Mouse (Mus musculus) limb, embryonic 10.5 days (tissue): ENCODE data around the gene Ppif. TPM values are rescaled to one million over a fixed set of nuclear protein-coding genes. Genes with fewer than 3 reads are reported as not detected.
A peak's percentile ranks its signal among the peaks of the same experiment; 100 is the strongest.

ENCODE experiments used
- DNase-seq: peaks from one replicate; pipeline ENCODE4 v3.0.0-alpha.2; 2017; ENCODE audit warnings: low spot score
- H3K27ac ChIP-seq: fragments of 300-500 bp; sonication (generic); 2 replicates; pipeline ENCODE4 v1.5.1; 2016; ENCODE audit warnings: mild to moderate bottlenecking
- H3K27me3 ChIP-seq: fragments of 300-500 bp; sonication (generic); 2 replicates; pipeline ENCODE4 v1.6.1; 2016; ENCODE audit warnings: low read depth, mild to moderate bottlenecking; ENCODE audit not compliant: poor library complexity, severe bottlenecking
- H3K36me3 ChIP-seq: fragments of 300-500 bp; sonication (generic); 2 replicates; pipeline ENCODE4 v1.6.1; 2016; ENCODE audit warnings: mild to moderate bottlenecking, moderate library complexity
- H3K4me1 ChIP-seq: fragments of 300-500 bp; sonication (generic); 2 replicates; pipeline ENCODE4 v1.6.1; 2016
- H3K4me3 ChIP-seq: fragments of 300-500 bp; sonication (generic); 2 replicates; pipeline ENCODE4 v1.5.1; 2016; ENCODE audit warnings: mild to moderate bottlenecking, moderate library complexity
- H3K9me3 ChIP-seq: fragments of 300-500 bp; sonication (generic); replicated peaks from 2 replicates; pipeline ENCODE4 v1.6.1; 2016; ENCODE audit warnings: mild to moderate bottlenecking
- WGBS: fragments of 180-500 bp; shearing (Covaris S2); methylation state at CpG from one replicate; pipeline ENCODE4 v1.1.7; 2016; 5-methylcytosine and 5-hydroxymethylcytosine counted together
- polyA plus RNA-seq: library from polyadenylated mRNA; unstranded; fragments of >200 nt; fragmentation: Nextera tagmentation; extraction: Ambion mirVana; gene quantifications from 2 replicates; pipeline ENCODE4 v1.2.1, GENCODE M21; 2016

Ppif gene
- polyA plus RNA-seq, 1 experiment from 2014 or later = 56.8 TPM

DNA sequence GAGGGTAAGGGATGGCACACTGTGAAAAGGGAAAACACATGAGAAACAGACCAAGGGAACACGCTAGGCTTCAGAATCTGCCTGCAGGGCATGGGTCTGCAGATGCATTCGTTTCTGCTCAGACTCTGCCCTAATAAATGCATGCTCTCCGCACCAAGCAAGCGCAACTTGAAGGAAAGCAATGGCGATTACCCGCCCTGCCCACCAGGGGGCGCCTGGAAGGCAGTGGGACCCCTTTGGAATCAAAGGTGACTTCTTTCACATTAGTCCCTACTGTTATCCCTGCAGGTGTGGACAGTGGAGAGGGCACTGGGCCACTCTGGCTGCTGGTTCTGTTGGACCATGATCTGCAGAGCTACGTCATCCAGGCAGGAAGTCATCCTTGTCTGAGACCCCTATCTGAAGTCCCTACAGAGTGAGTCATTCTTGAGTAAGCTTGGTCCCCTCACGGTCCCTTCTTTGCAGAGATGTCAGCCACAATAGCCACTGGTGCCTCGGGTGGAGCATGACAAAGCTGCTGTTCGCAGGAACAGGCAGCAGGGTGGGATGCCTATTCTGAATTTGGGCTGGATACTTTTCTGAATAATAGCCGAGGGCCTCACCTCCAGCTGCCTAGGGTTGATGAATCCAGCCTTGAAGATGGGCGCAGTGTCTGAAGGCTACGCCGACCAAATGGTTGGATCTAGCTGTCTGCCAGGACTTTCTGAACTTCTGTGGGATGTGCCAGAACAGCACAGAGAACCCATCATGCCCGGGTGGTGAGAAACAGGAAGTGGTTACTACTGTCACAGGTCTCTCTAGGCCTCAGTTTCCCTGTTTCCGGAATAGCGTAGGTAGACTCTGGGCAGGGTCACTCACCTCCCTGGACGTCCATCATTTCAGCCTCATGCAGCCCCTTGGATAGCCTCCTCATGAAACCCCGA is 32.5 kb downstream of the Ppif start:
- DNase-seq = peak; percentile 87
- Histone ChIP-seq H3K4me3 (no peak overlapping the region), H3K36me3 (peaks cover 2% of the 10 kb centered on the region; the same call in 1 of the 2 replicates), H3K4me1 (peaks cover 59% of the 10 kb centered on the region), H3K9me3 (no peaks in the 10 kb centered on the region), H3K27ac (peak overlapping the region; percentile 82), H3K27me3 (no peaks in the 10 kb centered on the region)
- WGBS = 47% methylated on average over 20 of the region's 20 CpGs

DNA sequence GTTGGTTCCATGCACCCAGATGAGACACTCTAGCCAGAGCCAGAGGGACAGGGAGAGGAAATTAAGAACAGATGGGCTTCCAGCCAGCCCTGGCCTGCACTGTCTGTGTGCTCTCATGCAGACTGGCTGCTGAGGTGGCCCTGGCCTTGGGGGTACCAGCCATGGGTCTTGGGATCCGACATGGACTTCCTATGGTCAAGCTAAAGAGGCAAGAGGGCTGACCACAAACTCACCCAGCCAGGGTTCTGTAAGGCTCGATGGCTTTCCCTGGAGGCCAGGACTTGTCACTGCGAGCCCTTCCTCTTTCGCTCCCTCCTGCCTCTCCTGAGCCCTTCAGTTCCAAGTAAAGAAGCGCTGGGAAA is 33.2 kb downstream of the Ppif start:
- peak overlapping the region; percentile 74 for H3K27ac ChIP-seq
- H3K36me3 ChIP-seq = no peaks in the 10 kb centered on the region
- 53% methylated on average over 5 of the region's 5 CpGs for WGBS
- H3K9me3 ChIP-seq = no peaks in the 10 kb centered on the region
- H3K4me1 ChIP-seq = peaks cover 52% of the 10 kb centered on the region
- DNase-seq = no peak
- no peaks in the 10 kb centered on the region for H3K27me3 ChIP-seq
- no peak overlapping the region for H3K4me3 ChIP-seq

DNA sequence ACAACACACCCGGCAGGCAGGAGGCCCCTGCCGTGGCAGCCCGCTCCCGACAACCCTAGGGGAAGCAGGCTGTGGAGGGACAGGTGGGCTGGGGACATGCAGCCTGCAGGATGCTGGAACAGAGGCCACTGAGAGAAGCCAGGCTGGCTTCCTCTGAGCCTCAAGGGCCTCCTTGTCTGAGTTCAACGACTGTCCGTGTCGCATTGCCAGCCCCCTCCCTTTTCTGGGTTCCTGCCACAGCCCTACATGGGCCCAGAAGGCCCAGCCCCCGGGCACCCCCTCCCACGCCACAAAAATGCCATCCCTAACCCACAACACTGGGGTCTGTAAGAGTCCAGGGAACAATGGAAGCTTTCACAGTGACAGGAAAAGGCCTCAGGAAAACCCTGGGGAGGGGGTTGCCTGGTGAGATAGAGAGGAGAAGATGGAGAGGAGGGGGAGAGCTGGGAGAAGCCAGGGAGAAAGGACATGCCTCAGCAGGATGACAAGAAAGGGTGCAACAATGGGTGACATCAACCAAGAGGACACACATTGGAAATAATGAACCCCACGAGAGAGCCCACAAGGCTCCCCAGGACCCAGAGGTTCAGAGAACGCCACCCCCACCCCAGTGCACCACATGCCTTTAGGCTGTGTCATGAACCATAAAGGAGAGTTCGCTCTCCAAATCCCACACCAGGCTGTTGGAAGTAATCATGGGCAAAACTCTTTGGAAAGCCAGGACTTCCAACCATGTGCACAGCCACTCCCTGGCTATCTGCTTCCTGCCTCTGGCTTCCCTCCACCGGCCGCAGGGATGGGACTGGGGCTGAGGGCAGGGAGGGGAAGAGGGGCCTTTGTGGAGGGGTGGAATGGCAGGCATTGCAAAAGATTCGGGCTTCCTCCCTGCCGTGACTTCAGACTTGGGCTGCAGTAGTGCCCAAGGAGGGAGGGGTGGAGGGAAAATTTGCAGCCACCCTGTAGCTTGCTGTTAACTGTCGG is 41.1 kb downstream of the Ppif start:
- H3K27ac ChIP-seq = peak overlapping the region; percentile 85
- H3K36me3 ChIP-seq = peaks cover 7% of the 10 kb centered on the region; the same call in 1 of the 2 replicates
- no peaks in the 10 kb centered on the region for H3K9me3 ChIP-seq
- H3K27me3 ChIP-seq = no peaks in the 10 kb centered on the region
- no peak overlapping the region; the same call in 1 of the 2 replicates for H3K4me3 ChIP-seq
- 41% methylated on average over 17 of the region's 17 CpGs for WGBS
- no peak for DNase-seq
- peaks cover 59% of the 10 kb centered on the region for H3K4me1 ChIP-seq

DNA sequence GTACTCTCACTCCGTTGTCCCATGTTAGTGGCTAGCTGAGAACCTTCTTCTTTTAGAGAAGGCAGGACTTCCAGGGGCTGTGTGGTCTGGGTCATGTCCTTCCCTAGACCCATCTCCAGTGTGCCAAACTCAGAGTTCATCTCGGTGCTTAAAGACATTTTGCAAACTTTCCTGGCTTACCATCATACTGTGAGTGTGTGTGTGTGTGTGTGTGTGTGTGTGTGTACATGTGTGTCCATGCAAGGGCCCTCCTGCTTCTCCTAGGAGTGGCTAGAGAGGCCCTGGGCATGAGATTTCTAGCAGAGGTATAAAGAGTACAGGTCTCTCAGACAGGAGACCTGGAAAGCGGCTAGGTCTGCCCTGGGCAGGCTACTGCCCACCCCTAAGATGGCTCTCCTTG is 42.2 kb downstream of the Ppif start:
- H3K4me1 ChIP-seq = peaks cover 70% of the 10 kb centered on the region
- no peaks in the 10 kb centered on the region for H3K27me3 ChIP-seq
- WGBS = 86% methylated on average over 3 of the region's 3 CpGs
- peaks cover 9% of the 10 kb centered on the region; the same call in 1 of the 2 replicates for H3K36me3 ChIP-seq
- DNase-seq = no peak
- H3K27ac ChIP-seq = peak overlapping the region; percentile 85
- H3K4me3 ChIP-seq = no peak overlapping the region
- no peaks in the 10 kb centered on the region for H3K9me3 ChIP-seq

DNA sequence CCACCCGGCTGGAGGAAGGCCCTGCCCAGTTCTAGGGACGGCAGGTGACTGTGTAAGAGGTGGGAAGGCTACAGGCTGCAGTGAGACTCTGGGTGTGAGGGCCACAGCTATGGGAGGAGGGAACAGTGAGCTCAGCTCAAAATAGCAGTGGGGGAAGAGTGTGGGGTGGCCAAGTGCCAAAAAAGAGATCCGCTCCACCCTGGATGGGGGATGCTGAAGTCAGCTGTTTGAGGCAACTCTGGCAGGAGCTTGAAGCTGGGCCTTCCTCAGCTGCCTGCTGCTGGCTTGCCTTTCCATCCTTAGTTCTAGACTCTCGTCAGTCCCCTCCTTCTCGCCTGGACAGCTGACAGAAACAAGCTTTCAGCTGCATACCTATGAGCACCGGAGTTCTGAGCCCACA is 42.6 kb downstream of the Ppif start:
- H3K27me3 ChIP-seq = no peaks in the 10 kb centered on the region
- no peak overlapping the region for H3K4me3 ChIP-seq
- H3K4me1 ChIP-seq = peaks cover 74% of the 10 kb centered on the region
- WGBS = 85% methylated on average over 6 of the region's 6 CpGs
- H3K9me3 ChIP-seq = no peaks in the 10 kb centered on the region
- H3K36me3 ChIP-seq = peaks cover 9% of the 10 kb centered on the region; the same call in 1 of the 2 replicates
- no peak for DNase-seq
- H3K27ac ChIP-seq = peak overlapping the region; percentile 85

DNA sequence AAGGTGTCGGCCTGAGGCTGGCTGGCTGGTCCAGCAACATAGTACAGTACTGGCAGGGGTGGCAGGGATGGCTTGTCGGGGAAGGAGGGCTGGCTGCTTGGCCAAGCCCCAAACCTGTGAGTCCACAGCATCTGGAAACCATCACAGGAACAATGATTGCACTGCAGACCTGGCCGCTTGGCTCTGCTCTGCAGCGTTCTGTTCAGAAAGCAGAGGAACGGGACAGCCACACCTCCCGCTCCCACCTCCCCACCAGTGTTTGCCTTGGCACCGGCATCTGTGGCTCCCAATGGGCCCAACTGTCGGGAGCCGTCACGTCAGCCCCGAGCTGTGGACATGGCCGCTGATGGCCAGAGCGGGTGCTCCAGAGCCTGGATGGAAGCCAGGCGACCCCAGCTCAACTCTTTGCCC is 44.6 kb downstream of the Ppif start:
- WGBS = 38% methylated on average over 14 of the region's 14 CpGs
- Histone ChIP-seq H3K9me3 (no peaks in the 10 kb centered on the region), H3K4me3 (peak overlapping the region; percentile 18), H3K36me3 (peaks cover 15% of the 10 kb centered on the region; the same call in 1 of the 2 replicates), H3K4me1 (peaks cover 75% of the 10 kb centered on the region), H3K27ac (peak overlapping the region; percentile 85), H3K27me3 (no peaks in the 10 kb centered on the region)
- peak; percentile 68 for DNase-seq

DNA sequence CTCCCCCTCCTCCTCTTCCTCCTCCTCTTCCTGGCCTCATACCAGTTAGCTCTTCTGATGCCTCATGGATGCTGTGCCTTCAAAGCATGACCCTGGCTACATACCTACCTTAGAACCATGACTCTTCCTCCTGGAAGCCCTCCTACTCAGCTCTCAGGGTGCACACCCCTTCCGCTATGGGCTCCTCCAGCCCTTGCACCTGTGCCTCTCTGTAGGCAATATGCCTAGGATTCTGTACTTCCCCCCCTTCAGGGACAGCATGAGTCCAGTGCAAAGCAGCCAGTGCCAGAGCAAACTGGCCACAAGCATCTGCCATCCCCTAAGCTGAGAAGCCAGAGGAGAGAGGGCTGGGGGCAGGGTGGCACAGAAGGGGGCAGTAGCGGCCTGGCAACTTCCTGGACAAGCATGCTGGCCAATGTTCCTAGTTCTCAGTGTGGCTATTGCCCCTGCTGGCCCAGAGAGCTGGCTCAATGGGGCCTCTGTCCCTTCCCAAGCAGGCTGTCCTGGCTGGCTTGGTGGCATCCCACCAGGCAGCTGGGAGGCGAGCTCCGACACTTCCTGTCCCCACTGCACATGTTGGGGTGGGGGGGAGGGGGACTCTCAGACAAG is 46.1 kb downstream of the Ppif start:
- Histone ChIP-seq H3K4me3 (no peak overlapping the region), H3K27ac (peak overlapping the region; percentile 85), H3K9me3 (no peaks in the 10 kb centered on the region), H3K36me3 (peaks cover 23% of the 10 kb centered on the region; the same call in 1 of the 2 replicates), H3K27me3 (no peaks in the 10 kb centered on the region), H3K4me1 (peaks cover 65% of the 10 kb centered on the region)
- 74% methylated on average over 4 of the region's 4 CpGs for whole genome bisulfite sequencing
- no peak for DNase-seq

DNA sequence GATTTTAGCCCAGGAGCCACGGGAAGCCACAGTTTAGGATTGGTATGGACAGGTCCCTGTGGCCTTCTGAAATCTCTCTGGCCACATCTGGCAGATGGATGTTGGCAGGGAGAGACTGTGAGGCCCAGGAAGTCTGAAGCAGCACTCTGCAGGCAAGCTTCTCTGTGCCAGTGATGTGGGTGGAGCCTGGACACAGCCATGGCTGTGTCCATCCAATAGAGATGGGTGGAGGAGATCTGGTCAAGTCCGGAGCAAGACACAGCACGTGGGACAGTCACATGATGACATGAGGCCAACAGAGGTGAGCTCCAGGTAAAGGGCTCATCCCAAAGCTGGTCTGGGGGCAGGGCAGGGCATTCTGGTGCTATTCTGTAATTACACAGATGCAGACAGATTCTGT is 47.3 kb downstream of the Ppif start:
- Histone ChIP-seq H3K4me3 (no peak overlapping the region), H3K9me3 (no peaks in the 10 kb centered on the region), H3K27ac (peak overlapping the region; percentile 85), H3K27me3 (no peaks in the 10 kb centered on the region), H3K36me3 (peaks cover 30% of the 10 kb centered on the region; the same call in 1 of the 2 replicates), H3K4me1 (peaks cover 60% of the 10 kb centered on the region)
- no peak for DNase-seq
- WGBS = 80% methylated on average over 3 of the region's 3 CpGs

DNA sequence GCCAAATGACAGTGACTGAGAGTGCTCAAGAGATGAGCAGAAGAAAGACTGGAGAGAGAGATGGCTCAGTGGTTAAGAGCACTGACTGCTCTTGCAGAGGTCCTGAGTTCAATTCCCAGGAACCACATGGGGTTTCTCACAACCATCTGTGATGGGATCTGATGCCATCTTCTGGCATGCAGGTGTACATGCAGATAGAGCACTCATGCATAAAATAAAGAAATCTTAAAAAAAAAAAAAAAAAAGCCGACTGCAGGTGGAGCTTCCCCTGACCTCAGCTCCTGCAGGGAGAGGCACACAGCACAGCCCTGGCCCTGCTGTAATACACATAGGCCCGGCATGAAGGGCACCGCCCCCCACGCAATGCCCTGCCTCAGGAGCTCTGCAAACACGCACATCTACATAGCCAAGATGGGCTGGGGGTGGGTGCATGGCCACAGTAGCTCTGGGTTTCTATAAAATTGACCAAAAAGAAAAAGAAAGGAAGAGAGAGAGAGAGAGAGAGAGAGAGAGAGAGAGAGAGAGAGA is 48.0 kb downstream of the Ppif start:
- Histone ChIP-seq H3K9me3 (no peaks in the 10 kb centered on the region), H3K36me3 (peaks cover 32% of the 10 kb centered on the region; the same call in 1 of the 2 replicates), H3K27ac (no peak overlapping the region), H3K4me1 (peaks cover 54% of the 10 kb centered on the region), H3K27me3 (no peaks in the 10 kb centered on the region), H3K4me3 (no peak overlapping the region)
- WGBS = 69% methylated on average over 5 of the region's 5 CpGs
- no peak for DNase-seq

DNA sequence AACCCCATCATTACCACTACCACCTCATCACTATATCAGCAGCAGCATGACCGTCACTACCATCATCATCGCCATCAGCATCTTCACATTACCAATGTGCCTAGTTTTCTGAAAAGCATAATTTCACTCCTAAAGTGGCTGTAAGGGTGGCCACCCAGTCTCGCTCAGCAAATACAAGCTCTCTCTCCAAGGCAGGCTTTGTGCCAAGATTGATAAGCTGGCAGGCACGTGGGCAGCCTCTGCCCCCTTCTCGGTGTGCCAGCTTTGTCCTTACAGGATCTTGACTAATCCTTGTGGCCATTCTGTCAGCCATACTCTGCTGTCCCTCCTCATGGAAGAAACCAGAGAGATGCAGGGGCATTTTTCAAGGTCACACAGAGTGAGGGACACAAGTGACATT is 49.0 kb downstream of the Ppif start:
- peaks cover 55% of the 10 kb centered on the region for H3K4me1 ChIP-seq
- H3K9me3 ChIP-seq = no peaks in the 10 kb centered on the region
- peaks cover 32% of the 10 kb centered on the region; the same call in 1 of the 2 replicates for H3K36me3 ChIP-seq
- WGBS = 90% methylated on average over 5 of the region's 5 CpGs
- no peak overlapping the region for H3K4me3 ChIP-seq
- H3K27me3 ChIP-seq = no peaks in the 10 kb centered on the region
- DNase-seq = no peak
- no peak overlapping the region for H3K27ac ChIP-seq

DNA sequence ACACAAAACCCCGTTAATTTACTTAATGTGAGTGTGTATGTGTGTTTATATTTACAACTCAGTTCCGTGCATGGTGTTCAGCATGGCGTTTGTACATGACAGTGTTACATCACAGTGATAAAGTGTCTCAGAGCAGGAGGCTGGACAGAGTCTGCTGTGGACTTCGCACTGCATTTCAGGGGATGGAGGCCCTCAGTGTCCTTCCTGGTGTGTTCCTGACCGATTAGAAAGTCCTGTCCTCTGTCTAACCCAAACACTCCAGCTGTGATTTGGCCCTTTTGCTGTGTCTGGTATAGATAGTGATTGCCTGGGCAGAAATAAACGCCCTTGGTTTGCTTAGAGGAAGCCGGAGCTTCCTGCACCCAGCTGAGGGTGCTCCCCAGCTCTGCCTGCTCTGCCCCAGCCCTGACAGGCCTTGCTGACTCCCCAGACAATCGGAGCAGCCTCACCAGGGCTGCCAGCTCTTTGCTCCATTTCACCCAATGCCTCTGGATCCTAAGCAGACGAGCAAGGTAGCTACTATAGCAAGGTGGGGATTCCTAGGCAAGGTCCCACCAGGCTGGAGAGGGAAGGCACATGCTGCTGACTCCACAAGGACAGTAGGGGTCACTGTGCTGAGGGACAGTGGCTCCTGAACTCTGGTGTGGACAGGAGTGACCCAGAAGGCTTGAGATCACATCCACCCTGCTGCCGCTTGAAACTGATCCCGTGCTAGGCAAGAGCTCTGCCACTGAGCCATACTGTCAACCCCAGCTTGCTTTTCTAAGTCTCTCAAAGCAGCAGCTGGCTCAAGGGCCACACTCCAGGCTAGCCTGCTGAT is 51.6 kb downstream of the Ppif start:
- Histone ChIP-seq H3K27ac (peak overlapping the region; percentile 39; the same call in 1 of the 2 replicates), H3K4me3 (no peak overlapping the region), H3K36me3 (peaks cover 32% of the 10 kb centered on the region; the same call in 1 of the 2 replicates), H3K4me1 (peaks cover 55% of the 10 kb centered on the region), H3K27me3 (no peaks in the 10 kb centered on the region), H3K9me3 (no peaks in the 10 kb centered on the region)
- 75% methylated on average over 11 of the region's 11 CpGs for WGBS
- DNase-seq = no peak
